Mouse (Mus musculus): ENCODE results near the gene Akip1.

DNA sequence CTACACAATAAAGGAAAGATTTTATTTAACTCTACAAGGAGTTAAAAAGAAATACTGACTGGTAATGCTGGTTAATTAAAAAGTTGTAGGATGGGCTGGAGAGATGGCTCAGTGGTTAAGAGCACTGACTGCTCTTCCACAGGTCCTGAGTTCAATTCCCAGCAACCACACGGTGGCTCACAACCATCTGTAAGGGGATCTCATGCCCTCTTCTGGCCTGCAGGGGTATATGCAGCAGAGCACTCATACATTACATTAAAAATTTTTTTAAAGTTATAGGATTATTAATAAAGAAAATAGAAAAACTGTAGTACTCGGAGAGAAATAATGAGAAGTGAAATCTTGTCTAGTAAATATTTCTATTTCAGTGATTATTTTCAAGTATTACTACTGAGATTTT lies 23.2 kb upstream of the Akip1 start:
- TF ChIP-seq CTCF (IDR thresholded peaks at IDR 0.05; ENCODE audit: low read depth, low read length) (no peak), GATA1 (IDR thresholded peaks at IDR 0.05; ENCODE audit: borderline replicate concordance, low read length) (no peak)

All from G1E (cell line).